Mouse (Mus musculus) gastrocnemius, postnatal 4 days (tissue): ENCODE results near the gene Gm20388. TPM values are rescaled to one million over a fixed set of nuclear protein-coding genes. Genes with fewer than 3 reads are reported as not detected.
A peak's percentile ranks its signal among the peaks of the same experiment; 100 is the strongest.

Source experiments
- DNase-seq, 2 experiments: peaks; one replicate each; pipeline ENCODE4 v3.0.0; 2021 to 2022; ENCODE audit warnings: low spot score in 2 of 2, mixed read lengths in 2 of 2
- total RNA-seq, 2 experiments: library from RNA; stranded (reverse); gene quantifications; 2 replicates each; pipeline ENCODE4 v1.2.3; 2021

The Gm20388 gene
- total RNA-seq, 2 experiments from 2014 or later, result 12.8 to 22.8 TPM

DNA sequence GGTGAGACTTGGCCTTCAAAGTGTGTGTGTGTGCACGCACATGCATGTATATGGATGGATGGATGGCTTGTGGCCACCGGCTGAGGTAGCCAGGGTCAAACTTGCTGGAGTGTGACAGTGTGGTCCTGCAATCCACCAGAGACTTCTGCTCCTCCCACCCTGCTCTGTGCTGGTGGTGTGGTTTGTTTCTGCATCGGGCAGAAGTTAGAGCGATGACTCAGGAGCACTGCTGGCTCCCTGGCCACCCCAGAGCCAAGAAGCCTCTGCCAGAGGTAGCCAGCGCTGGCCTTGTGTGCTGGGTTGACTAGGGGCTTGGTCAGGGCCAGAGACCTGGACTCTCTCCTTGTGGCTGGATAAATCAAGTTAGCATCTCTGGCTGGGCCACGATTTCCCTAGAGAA lies 2316.7 kb downstream of the Gm20388 start:
- no peak for DNase-seq

DNA sequence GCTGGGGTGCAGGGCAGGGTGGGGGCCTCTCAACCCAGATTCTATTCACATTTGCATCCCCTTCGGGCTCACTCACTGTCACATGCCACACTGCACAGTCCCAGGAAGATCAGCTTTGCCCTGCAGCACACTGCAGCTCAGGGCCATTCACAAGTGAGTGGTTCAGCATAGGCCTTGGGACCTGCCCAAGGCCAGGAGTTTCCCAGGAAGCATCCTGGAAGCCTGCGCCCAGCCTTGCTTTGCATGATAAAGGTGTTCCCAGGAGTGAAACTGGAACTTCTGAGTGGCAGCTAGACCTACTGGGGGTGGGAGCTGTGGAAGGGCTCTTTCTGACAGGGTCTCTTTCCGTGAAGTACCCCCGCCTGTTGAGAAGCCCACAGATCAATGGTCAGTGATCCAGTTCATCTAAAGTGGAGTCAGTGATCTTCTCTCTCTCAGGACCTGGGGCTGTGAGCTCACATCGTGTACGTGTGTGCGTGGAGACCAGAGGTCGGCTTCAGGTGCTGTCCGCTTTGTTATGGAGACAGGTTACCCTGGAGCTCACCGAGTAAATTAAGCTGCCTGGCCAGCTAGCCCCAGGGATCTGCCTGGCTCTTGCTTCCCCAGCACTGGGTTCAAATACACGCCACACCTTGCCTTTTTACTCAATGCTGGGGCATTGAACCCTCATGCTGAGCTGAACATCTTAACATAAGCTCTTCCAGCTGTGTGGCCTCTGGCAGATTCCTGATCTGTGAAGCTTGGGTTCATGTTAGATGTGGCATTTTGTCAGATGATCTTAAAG lies 2318.3 kb downstream of the Gm20388 start:
- no peak for DNase-seq

DNA sequence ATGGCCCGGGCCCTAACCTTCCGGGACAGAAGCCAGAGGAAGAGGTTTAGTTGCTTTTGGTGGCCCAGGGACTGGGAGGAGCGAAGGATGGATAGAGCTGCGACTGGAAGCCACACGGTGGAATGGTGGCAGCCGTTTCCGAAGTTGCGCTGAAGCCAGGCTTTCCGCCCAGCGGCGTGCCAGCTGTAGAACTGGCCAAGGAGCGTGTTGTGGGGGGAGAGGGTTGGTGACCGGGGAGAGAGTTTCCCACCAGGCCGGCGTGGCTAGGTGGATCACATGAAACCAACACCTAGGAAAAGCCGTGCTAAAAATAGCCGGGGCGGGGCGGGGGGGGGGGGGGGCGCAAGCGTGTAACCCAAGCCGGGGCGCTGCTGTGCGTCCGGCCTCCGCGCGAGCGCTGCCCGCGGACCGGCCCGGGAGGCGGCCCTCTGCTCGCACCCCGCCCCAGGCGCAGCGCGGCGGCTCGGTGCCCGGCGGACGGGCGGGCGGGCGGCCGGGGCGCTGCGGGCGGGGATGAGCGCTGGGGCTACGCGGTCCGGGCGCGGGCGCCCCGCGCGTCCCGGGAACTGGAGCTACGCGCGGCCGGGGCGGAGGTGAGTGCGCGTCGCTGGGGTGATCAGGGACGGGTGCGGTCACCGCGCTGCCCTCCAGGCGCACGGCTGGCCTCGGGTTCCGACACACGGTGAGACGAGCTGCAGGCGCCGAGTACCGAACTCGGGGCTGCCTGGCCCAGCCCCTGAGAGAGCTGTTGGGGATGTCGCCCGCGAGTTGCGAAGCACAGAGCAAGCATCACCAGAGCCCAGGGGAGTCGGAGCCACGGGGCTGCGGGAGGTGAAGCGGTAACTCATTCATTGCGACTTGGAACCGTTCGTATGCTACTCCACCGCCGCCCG lies 2319.4 kb downstream of the Gm20388 start:
- DNase-seq, result peak in 1 of 2 experiments; percentile 51

DNA sequence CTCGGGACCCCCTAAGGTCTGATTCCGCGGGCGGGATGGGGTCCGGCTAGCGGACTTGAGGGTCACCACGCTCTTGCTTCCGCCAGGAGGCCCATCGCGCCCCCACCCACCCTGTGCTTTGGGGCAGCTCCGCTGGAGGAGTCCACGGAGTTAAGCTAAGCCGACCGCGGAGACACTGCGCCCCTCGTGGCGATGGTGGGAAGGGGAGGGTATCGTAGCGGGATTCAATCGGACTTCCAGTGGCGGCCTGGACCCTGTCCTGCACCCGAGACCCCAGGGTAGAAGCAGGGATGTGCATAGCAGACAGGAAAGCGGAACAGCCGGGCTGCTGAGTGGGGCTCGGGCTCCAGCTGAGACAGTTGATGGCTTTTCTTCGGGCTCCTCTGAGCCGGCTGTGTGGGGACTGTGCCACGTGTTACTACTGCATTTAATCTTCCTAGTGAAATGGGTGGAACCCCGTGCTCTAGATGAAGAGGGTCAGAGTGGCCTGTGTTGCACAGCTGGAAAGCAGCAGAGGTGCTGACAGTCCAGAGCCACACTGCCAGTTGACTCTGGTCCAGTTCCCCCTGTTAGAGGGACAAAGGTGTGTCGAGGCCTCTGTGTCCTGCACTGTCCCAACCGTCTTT lies 2320.2 kb downstream of the Gm20388 start:
- DNase-seq, result peak; percentile 74 to 81

DNA sequence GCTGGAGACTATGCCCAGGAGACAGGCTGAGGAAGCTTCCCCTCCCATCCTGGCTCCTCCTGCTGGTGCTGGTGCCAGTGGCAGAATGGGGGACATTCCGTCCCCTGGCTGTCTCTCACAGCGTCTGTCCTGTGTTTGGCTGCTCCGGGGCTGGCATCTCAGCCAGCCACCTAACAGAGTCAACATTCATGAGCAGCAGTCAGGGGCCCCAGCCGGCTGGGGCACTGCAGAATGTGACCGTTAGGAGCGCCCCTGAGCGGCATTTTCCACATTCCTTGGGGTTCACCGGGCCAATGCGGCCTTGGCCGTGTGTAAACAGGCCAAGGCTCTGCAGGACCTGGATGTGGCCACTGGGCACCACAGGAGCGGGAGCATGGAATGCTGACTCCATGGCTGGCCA lies 2323.4 kb downstream of the Gm20388 start:
- peak; percentile 46 to 61 for DNase-seq

DNA sequence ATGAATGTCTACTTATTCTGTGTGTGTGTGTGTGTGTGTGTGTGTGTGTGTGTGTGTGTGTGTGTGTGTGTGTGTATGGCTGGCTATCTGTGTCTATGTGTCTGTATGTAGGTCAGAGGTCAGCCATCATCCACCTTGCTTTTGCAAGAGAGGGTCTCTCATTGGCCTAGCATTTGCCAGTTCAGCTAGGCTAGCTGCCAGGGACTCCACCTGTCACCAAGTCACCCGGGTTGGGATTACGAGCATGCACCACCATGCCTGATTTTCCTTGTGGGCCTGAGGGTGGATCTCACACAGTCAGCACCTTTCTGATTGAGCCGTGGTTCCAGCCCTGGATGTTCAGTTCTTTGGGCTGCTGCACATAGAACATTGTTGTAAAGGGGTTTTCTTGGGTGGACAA lies 2325.9 kb downstream of the Gm20388 start:
- DNase-seq, result no peak

DNA sequence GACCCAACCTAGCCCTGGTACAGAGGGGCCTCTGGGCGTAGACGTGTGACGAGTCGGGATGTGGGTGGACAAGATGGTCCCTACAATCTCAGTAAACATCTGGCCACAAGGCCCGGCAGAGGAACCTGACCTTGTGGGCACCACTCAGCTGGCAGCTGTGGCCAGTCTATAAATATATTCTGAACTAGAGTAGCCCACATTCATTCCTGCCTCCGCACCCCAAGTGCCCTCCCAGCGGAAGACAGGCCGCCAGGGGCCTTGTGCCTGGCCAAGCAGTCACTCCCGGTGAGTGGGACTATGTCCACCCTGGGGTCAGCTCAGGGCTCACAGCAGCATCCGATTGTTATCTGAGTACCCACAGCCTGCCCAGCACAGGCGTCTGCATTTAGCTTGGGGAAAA lies 2327.6 kb downstream of the Gm20388 start:
- no peak for DNase-seq

DNA sequence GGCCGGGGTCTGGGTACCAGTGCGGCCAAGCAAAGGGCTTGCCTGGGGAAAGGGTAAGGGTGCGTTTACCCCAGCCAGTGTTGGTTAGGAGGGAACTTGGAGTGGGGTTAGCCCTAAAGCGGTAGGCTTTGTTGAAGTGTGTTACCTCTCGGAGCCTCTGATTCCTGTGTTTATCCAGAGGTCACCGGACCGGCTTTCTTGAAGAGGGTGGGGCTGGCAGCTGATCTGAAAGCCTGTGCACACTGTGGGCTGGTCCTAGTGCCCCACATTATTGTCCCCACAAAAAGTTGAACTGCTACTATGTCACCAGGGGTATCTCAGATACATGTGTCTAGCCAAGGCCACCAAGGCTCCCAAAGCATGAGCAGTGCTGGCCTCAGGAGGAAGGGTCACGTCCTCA lies 2328.1 kb downstream of the Gm20388 start:
- DNase-seq, result no peak

DNA sequence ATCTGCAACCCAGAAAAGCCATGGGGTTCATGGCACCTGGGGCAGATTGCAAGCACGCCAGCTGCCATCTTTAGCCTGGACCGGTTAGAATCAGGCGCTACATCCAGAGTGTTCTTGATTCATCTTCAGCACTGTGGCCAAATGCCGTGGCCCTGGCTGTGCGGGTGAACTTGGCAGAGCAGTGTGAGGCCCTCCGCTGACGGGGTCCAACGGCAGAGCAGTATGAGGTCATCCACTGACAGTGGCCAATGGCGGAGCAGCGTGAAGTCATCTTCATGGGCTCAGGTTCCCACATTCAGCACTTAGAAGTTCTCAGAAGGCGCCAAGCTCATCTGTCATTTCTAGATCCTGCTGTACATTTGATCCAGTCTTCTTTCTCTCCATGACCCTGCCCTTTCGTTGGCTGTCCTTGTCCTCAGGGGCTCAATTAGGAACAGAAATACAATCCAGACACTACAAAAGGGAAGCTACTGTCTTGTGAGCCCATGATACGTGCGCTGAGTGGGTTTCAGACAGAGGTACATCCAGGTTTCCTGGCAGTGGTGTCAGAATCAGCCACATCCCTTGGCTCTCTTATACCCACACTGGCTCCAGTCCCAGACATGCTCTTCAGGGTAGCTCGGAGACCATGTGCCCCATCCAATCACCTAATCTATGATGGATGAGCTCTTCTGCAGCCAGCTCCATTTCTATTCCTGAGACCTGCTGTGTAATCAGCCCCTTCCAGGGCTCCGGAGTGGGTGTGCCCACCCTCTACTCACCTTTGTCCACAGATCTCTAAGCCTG lies 2329.8 kb downstream of the Gm20388 start:
- no peak for DNase-seq

DNA sequence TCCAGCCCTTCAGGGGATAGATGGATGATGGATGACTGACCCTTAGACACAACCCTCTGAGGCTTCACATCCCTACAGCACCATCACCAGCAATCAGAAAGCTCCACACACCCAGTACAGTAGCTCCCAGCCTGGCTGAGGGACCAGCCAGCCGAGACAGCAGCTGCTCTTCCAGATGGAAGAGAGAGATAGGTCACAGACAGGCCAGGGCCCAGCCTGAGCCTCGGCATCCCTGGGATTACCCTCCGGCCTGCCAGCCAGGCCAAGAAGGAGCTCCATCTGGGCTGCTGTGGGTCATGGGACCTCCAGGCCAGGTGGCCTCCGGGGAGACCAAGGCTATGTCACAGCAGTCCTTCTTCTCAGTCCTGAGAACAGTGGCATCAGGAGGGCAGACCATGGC lies 2332.7 kb downstream of the Gm20388 start:
- DNase-seq, result no peak

DNA sequence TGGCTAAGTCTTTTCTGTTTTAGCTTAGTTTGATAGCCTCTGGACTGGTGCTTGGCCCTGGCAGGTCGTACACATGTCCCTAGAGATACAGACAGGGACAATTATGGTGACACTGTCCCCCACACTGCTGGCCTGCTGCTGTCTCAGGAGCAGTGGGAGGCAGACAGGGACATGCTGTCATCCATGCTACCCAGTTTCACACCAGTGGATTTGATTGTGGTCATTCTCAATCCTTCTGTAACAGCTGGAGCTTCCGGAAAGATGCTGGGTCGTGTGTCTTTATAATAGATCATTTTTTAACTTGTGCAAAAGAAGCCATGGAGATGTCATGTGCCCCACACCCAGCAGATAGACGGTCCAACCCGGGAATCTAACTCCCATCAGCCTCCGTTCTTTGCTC lies 2334.5 kb downstream of the Gm20388 start:
- DNase-seq, result no peak

DNA sequence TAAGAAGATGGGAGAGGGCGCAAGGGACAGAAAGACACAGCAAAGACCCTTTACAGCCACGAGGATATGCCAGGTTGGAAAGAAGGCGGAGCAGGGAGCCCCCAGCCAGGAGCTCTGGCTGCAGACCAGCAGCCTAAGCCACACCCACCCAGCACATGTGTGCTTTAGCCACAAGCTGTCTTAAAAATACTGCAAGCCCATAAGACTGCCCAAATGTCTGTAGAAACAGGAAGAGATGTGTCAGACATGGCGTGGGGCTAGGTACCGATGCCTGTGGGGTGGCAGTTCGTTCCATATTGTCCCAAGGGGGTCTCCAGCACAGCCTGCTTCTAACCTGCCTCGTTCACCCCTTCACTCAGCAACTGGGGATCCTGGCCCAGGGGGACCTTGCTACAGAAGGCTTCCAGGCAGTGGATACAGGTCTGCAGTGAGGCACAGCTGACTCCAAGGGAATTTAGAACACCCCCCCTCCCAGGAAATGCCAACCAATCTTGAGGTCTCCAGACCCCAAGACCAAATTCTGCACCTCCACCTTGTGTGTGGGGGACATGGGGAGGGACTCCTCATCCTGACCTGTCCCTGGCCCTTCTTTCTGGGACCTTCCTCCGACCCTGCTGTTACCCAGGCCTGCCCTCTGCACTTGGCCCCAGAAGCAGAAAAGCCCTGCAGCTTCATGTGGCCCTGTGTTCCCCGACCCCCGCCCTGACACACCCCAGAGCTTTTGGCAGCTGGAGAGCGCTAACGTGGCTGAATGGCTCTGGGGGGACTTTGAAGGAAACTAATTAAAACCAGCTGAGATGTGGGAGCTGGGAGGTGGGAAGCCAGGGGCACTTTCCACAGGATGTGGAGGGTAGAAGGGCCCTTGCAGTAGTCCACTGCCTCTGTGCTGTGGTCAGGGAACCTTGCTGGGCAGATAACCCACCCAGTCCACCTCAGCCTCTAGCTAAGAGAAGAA lies 2335.9 kb downstream of the Gm20388 start:
- DNase-seq, result no peak

DNA sequence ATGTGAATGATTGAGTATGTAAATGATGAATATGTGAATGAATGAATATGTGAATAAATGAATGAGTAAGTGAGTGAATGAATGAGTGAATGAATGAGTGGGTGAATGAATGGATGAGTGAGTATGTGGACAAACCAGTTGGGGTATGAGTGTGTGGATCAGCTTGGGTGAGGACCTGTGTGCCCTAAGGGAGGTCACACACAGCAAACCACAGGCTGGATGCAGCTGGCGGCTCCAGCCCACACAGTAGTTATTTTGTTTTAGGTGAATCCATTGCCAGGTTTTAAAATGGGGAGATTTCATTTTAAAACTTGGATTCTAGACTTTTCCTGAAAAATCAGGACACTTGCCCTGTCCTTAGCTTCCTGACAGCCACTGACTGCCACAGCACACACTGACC lies 2341.1 kb downstream of the Gm20388 start:
- no peak for DNase-seq

DNA sequence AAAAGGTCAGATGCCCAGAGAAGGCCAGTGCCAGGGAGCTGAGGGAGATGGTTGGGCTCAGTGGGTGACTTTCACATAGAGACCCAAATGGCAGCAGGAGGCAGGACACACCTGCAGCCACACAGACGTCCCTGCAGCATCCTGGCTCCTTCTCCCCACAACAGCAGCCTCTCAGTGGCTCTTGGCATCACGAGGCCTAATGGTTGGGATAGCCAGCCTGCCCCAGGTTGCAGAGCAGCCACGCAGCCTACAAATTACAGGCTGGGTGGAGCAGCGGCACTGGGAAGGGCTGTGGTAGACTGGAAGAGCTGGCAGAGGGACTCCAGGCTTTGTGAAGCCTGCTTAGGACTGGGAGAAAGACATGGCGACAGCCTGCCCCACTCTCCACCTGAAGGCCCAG lies 2341.7 kb downstream of the Gm20388 start:
- no peak for DNase-seq

DNA sequence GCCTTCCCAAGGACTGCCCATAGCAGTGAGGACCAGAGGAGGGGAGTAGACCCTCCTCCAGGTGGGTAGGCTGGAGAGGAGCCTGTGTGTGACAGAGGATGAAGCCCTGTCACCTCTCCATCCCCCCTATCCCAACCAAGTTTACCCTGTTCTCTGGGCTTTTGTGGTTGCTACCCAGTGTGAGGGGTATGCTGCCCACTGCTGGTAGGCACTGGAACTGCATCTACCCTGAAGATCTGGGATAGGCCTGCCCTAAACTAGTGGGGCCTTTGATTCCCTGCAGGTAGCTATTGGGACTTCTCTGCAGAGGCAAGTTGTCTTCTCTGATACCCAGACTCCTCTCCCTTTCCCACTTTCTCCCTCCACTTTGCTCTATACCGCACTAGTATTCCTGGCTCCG lies 2348.7 kb downstream of the Gm20388 start:
- DNase-seq, result peak; percentile 62 to 75

DNA sequence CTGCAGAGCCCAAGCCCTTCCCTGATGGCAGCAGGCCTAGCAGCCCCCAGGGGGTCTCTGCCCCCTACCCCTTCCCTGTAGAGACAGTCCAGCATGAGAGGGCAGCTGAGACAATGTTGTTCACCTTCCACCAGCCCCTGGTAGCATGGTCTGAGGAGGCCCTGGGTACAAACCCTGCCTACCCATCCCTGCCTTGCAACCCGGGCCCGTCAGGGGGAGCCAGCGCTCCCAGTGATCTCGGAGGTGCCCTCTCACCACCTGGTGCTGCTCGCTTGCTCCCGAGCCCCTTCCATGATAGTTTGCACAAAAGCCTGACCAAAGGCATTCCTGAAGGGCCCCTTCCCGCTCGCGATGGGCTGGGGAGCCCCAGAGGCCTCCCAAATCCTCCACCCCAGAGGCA lies 2350.1 kb downstream of the Gm20388 start:
- no peak for DNase-seq

DNA sequence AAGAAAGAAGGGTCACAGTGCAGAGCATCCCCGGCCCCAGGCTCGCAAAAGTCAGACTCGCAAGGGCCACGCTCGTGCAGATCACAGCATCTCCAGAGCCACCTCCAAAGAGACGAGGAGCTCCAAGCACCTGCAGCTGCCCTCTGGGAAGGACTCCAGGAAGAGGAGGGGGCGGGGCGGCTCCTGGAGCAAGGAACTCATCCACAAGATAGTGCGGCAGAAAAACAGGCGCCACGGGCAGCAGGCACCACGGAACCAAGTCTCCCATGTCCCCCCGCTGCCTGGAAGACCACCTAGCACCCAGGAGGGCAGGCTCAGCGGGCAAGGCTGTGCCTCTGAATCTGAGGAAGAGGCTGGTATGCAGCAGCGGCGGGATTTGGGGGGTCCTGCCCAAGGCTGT lies 2352.2 kb downstream of the Gm20388 start:
- no peak for DNase-seq

DNA sequence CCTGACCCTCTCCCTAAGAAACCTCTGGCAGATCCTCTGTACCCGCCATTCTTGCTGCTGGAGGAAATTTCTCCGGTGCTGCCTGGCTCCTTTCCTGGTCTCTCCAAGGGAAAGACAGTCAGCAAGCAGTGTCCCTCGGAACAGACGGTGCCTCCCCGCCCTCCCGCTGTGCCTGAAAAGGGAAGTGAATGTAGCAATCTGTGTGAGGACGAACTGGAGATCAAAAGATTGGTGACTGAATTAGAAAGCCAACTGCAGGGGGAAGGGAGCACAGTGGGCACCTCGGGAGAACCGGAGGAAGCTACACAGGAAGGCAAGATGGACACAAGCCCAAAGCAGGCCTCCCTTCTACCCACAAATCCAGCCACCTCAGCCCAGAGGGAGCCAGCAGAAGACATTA lies 2353.6 kb downstream of the Gm20388 start:
- no peak for DNase-seq

DNA sequence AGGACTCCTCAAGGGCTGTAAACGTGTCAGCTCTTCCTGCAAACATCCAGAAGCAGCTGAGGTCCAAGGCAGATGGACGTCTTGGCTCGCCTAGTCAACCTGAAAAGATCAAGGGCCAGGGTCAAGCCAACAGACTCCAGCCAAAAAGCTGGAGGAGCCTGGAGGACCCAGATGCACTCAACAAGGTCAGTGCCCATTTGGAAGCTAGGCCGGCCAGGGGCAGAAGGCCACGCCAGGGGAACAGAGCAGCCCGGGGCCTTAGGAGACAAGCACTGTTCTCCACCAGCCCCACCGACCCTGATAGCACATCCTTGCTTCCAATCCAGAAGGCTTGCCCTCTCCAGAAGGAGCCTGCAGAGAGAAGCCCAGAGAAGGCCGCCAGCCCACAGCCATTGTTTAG lies 2354.9 kb downstream of the Gm20388 start:
- DNase-seq, result no peak

DNA sequence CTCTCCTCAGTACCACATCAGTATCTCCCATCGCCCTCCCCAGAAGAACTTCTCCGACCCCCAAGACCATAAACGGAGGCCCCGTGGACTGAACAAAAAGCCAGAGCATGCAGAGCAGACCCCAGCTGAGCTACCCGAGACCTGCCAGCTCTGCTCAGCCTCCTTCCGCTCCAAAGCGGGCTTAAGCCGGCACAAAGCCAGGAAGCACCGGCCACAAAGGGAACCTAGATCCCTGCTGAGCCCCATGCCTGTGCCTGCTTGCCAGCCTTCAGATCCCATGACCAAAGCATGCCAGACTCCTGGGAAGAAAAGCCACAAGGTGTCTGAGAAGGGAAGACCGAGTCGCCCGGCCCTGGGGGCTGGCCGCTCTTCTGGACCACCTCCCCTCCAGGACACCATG lies 2356.2 kb downstream of the Gm20388 start:
- no peak for DNase-seq
